Mouse (Mus musculus) layer of hippocampus, adult 11-12 months (tissue): ENCODE measurements around the gene Luc7l.
"Not testable (repeated sequence)": the region's sequence is repeated elsewhere in the genome, so short reads cannot be mapped to it uniquely, and the experiment has no call there.

Experiments
- DNase-seq: peaks from one replicate; pipeline ENCODE4 v3.0.0; 2022; ENCODE audit warnings: low spot score

The Luc7l gene

GRCm38 (mm10) chr17:26253399-26253798 is 703 bp downstream of the Luc7l start:
- no peak for DNase-seq

- DNase-seq = no peak
Measured at GRCm38 (mm10) chr17:26255313-26255712, 2.6 kb downstream of the Luc7l start.

GRCm38 (mm10) chr17:26261826-26262225 is 9.1 kb downstream of the Luc7l start:
- no peak for DNase-seq

- DNase-seq = no peak
Measured at GRCm38 (mm10) chr17:26262384-26262783, 9.7 kb downstream of the Luc7l start.

GRCm38 (mm10) chr17:26268851-26269250 is 16.2 kb downstream of the Luc7l start:
- DNase-seq = no peak

GRCm38 (mm10) chr17:26269577-26269976 is 16.9 kb downstream of the Luc7l start:
- DNase-seq = not testable (repeated sequence)

- DNase-seq = no peak
Measured at GRCm38 (mm10) chr17:26272586-26272985, 19.9 kb downstream of the Luc7l start.

- no peak for DNase-seq
Measured at GRCm38 (mm10) chr17:26275933-26276332, 23.2 kb downstream of the Luc7l start.

GRCm38 (mm10) chr17:26276711-26277110 is 24.0 kb downstream of the Luc7l start:
- no peak for DNase-seq

- DNase-seq = no peak
Measured at GRCm38 (mm10) chr17:26286199-26286955, 33.7 kb downstream of the Luc7l start.

- no peak for DNase-seq
Measured at GRCm38 (mm10) chr17:26289475-26289874, 36.8 kb downstream of the Luc7l start.

- not testable (repeated sequence) for DNase-seq
Measured at GRCm38 (mm10) chr17:26298318-26298717, 45.6 kb downstream of the Luc7l start.

GRCm38 (mm10) chr17:26314291-26314690 is 61.6 kb downstream of the Luc7l start:
- DNase-seq = peak; percentile 81

GRCm38 (mm10) chr17:26315474-26315873 is 62.8 kb downstream of the Luc7l start:
- DNase-seq = no peak

- DNase-seq = no peak
Measured at GRCm38 (mm10) chr17:26318441-26318840, 65.7 kb downstream of the Luc7l start.
